Mouse (Mus musculus) ovary, postnatal 14 days (tissue): ENCODE measurements around the gene H2-Aa.

Source experiments
- DNase-seq: peaks from one replicate; pipeline ENCODE4 v3.0.0; 2022; ENCODE audit warnings: low spot score

H2-Aa gene

GRCm38 (mm10) chr17:34299356-34299755 lies 11.7 kb upstream of the H2-Aa start:
- no peak for DNase-seq

DNA sequence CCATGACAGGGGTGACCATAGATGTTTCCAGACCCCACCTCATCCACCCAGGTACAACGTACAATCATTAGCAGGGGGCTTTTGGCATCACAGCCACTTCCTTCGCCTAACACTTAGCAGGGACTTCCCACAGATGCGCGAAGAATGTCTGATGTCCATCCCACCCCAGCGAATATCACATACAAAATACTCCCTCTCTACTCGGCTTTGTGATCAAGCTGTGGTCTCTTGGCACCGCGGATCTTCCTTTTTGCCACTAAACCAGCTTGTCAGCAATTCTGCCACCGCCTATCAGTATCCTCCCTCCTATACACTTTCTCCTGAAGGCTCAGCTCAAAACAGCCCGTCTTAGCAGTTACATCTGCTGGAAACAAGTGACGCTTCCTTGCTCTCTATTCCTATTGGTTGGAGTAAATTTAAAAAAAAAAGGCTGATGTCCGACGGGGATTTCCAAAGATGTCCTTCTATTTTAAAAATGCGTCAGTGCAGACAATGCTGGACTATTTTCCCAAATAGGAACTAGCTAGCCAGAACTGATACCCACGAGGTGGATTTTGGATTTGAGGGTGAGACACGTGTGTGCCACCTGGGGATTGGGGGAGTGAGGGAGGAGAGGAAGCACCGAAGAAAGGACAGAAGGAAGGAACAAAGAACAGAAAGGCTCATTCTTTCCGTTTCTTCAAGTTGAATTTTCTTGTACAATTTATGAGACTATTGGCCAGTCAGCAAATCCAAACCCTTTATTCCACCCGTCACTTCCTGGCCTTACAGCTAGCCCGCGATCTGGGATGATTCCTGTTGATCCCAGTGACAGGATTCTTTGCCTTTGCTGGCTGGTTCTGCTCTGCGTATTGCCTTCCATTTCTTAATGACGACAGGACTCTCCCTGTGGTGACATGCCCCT lies 8.5 kb upstream of the H2-Aa start:
- DNase-seq = peak; percentile 52

DNA sequence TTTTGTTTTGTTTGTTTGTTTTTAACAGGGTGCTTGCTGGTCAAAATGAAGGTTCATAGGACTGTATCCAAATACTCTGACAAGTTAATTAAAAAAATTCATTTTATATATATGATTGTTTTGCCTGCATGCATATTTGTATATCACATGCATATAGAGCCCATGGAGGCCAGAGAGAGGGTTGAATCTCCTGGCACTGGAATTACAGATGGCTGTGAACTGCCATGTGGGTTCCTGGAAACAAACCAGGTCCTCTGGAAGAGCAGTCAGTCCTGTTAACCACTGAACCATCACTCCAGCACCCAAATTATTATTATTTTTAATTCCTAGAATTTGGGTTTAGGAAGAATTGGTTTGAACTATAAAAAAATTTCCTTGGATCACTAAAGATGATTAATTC lies 7.7 kb upstream of the H2-Aa start:
- no peak for DNase-seq

GRCm38 (mm10) chr17:34294249-34294648 lies 6.6 kb upstream of the H2-Aa start:
- DNase-seq = no peak

DNA sequence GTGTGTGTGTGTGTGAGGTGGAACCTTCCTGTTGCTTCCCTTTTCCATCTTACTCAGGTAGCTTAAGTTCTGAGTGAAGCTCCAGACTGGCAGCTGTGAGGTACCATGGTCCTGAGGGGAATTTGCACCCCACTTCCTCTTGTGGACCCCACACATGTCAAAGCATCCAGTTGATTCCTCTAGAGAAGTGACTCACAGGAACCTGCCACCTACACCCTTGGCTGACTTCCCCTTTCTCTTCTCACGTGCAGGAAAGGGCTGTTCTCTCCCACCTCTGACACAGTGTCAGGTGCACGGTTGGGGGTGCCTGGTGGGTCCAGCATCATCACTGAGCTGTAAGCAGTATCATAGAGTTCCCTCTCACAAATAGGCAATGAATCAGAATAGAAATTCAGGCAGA lies 5.9 kb upstream of the H2-Aa start:
- no peak for DNase-seq

DNA sequence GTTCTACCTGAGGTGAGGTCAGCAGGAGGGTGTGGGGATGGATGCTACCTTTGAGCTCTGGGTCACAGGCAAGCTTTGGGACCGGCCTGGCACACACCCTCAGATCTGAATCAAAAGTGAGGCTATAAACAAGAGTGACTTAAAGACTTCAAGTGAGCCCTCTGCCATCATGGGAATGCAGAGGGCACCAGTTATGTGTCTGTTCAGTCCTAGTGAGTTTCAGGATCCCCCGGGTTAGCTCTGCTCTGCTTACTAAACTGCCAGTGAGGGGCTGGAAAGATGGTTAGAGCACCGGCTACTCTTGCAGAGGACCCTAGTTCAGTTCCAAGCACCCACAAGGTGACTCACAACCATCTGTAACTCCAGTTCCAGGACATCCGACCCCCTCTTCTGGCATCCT lies 4.9 kb upstream of the H2-Aa start:
- DNase-seq = no peak

DNA sequence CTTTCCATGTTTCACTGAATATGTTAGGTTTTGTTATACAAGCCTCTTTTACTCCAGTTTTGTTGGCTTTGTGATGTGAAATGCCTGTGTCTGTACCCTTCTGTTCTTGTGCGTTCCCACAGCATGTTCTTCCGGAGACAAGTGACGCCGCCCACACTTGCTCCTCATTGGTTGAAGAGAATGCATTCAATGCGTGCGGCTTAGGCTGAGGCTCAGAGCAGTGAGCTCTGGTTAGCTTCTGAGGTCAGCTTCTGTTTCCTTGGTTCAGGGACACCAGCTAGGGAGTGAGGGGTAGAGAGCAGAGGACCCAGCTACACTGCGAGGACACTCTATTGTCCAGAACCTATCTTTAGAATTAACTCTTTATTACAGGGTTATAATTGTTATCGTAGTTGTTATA lies 4.0 kb upstream of the H2-Aa start:
- peak; percentile 70 for DNase-seq

DNA sequence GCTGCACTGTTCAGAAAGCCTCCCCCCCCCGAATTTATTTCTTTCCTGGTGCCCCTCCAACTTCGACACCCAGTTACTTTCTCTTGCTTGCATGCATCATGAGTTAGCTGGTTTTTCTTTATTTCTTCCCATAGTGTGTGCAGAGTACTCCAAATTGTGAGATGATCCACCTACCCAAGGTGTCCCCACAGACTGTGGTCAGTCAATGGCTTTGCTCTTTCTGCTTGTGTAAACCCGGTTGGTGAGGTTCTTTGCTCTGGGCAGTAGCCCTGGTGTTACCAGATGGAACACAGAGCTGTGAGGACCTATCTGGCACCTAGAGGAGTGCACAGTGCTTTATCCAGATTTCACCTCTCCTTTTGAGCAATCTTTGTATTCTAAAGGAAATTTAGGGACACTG lies 508 bp upstream of the H2-Aa start:
- DNase-seq = no peak

DNA sequence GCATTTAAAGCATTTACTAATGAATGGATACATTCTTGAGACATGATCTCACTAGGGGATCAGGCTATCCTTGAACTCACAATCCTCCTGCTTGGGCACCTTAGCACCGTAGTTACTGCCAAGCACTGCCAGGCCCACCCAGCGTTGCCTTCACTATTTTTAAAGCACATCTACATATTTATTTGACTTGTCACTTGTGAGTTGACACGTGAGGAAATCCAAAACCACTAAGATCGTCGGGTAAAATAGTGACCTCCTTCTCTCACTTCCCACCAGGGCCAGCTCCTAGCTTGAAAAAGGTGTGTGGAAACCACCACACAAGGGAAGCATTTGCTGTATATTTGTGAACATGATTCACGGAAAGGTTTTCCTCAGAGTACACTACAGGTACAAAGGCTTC lies 624 bp downstream of the H2-Aa start:
- no peak for DNase-seq

GRCm38 (mm10) chr17:34286501-34286900 lies 1.1 kb downstream of the H2-Aa start:
- DNase-seq = no peak

DNA sequence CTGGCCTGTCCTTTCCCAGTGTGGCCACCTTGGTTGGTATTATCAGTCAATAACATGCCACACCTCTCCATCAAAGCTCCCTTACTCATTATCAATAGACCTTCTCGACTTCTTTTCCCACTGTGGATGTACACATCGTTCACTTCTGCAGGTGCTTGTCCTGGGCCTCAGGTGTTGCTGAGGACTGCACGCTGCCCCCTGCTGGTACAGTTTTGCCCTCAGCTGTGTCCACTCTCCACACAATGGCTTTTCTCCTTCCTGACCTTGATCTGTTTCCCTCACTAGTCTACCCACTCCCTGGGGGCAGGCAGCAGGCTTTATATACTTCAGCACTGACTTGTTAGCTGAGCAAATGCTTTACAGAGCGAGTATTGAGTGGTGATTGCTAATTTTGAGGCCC lies 1.8 kb downstream of the H2-Aa start:
- no peak for DNase-seq

GRCm38 (mm10) chr17:34285371-34285770 lies 2.3 kb downstream of the H2-Aa start:
- no peak for DNase-seq

- DNase-seq = no peak
These were observed 5.8 kb downstream of the H2-Aa start for GRCm38 (mm10) chr17:34281836-34282235.

DNA sequence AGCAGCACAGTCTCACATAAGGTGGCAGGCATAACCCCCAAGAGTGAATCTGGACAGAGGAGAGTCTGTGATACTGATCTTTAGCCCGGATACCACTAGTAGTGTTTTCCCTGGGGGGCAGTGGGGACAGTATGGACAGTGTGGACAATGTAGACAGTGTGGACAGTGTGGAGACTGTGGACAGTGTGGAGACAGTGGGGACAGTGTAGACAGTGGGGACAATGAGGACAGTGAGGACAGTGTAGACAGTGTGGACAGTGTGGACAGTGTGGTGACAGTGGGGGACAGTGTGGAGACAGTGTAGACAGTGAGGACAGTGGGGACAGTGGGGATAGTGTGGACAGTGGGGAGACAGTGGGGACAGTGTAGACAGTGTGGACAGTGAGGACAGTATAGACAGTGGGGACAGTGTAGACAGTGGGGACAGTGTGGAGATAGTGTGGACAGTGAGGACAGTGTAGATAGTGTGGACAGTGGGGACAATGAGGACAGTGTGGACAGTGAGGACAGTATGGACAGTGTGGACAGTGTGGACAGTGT lies 7.1 kb downstream of the H2-Aa start:
- no peak for DNase-seq

DNA sequence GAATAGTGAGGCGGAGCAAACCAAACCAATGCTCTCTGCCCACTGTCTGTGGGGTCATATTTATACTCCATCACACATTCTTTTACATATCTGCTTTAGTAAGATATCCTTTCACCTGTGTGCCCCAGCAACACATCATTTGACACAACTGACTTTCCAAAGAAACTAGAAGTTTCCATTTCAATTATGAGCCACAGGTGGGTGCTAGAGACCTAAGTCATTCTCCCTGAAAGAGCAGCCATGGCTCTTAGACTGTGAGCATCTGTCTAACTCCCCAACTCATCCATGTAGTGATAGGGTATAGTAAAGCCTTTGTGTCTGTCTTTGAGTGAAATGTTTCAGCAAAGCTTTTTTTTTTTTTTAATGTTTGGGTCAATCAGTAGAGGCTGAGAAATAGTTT lies 15.5 kb downstream of the H2-Aa start:
- no peak for DNase-seq

GRCm38 (mm10) chr17:34270940-34271339 lies 16.7 kb downstream of the H2-Aa start:
- DNase-seq = no peak

GRCm38 (mm10) chr17:34270230-34270629 lies 17.4 kb downstream of the H2-Aa start:
- DNase-seq = no peak

DNA sequence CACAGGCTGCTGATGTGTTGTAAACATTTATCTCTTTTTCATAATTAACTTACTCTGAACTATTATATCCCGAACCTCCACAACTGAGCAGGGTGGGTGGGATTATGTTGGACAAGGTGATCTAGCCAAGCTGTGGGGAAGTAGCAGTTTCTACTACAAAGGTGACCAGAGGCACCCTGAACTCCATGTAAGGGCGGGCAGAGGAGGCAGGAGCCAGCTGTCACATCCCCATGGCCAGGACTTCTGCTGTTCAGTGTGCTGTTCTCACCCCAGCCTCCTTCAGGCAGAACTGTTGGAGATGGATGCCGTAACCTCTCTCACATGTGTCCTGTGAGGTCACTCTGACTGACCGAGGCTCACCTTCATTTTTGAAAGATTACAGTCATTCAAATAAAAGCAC lies 17.8 kb downstream of the H2-Aa start:
- no peak for DNase-seq

- no peak for DNase-seq
These were observed 18.9 kb downstream of the H2-Aa start for GRCm38 (mm10) chr17:34268748-34269147.

DNA sequence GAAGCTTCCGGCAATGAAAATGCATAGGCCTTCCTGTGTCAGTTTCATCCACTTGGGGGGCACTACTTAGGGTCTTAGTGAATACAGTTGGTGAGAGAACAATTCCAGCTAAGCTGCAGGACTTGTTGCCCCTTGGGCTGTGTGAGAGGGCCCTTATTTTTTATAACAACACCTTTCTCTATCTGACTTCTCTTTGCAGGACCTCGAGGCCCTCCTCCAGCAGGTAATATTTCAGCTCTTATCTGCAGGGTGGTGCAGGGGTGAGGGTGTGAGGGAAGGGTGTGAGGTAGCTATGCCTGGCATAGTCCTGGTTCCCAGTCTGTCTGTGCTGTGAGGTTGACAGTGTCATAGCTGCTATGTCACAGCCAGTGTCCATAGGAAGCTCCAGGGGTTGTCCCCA lies 19.4 kb downstream of the H2-Aa start:
- DNase-seq = no peak

GRCm38 (mm10) chr17:34264452-34265351 lies 22.9 kb downstream of the H2-Aa start:
- DNase-seq = no peak

- DNase-seq = no peak
These were observed 23.7 kb downstream of the H2-Aa start for GRCm38 (mm10) chr17:34263811-34264371.
